Mouse (Mus musculus): ENCODE data around the gene Mfsd12. TPM values are rescaled to one million over a fixed set of nuclear protein-coding genes. Genes with fewer than 3 reads are reported as not detected.

The Mfsd12 gene
- polyA plus RNA-seq, 1 experiment: 23.4 TPM

GRCm38 (mm10) chr10:81355533-81355932 lies 1.8 kb upstream of the Mfsd12 start:
- peak; percentile 34 for DNase-seq
- no peaks in the 10 kb centered on the region for H3K36me3 ChIP-seq (ENCODE audit: control insufficient read depth, insufficient read depth, low read length)
- 73% methylated on average over 4 of the region's 4 CpGs for WGBS
- no peak for TF ChIP-seq CTCF (conservative IDR thresholded peaks at IDR 0.05; ENCODE audit: insufficient read depth, insufficient read length, low read depth, low read length)
- TF ChIP-seq POLR2A (IDR thresholded peaks at IDR 0.05; ENCODE audit: low read depth, low read length): no peak
- H3K27me3 ChIP-seq (replicated peaks; ENCODE audit: control insufficient read depth, insufficient read depth, low read length): no peaks in the 10 kb centered on the region
- H3K27ac ChIP-seq (ENCODE audit: insufficient read depth, low read depth, low read length): no peak overlapping the region
- no peak overlapping the region for H3K4me3 ChIP-seq (ENCODE audit: insufficient read depth, low read depth, low read length)
- H3K4me1 ChIP-seq (ENCODE audit: control insufficient read depth, insufficient read depth, low read length): peaks cover 21% of the 10 kb centered on the region

GRCm38 (mm10) chr10:81356352-81356990 lies 820 bp upstream of the Mfsd12 start:
- Histone ChIP-seq H3K4me1 (ENCODE audit: control insufficient read depth, insufficient read depth, low read length) (peaks cover 21% of the 10 kb centered on the region), H3K36me3 (ENCODE audit: control insufficient read depth, insufficient read depth, low read length) (no peaks in the 10 kb centered on the region), H3K4me3 (ENCODE audit: insufficient read depth, low read depth, low read length) (no peak overlapping the region), H3K27ac (ENCODE audit: insufficient read depth, low read depth, low read length) (no peak overlapping the region), H3K27me3 (replicated peaks; ENCODE audit: control insufficient read depth, insufficient read depth, low read length) (no peaks in the 10 kb centered on the region)
- peak; percentile 57 for DNase-seq
- no peak for TF ChIP-seq POLR2A (IDR thresholded peaks at IDR 0.05; ENCODE audit: low read depth, low read length)
- 44% methylated on average over 12 of the region's 12 CpGs for WGBS

GRCm38 (mm10) chr10:81358209-81358608 lies 918 bp downstream of the Mfsd12 start:
- 42% methylated on average over 4 of the region's 4 CpGs for WGBS
- Histone ChIP-seq H3K27ac (ENCODE audit: insufficient read depth, low read depth, low read length) (no peak overlapping the region), H3K27me3 (replicated peaks; ENCODE audit: control insufficient read depth, insufficient read depth, low read length) (no peaks in the 10 kb centered on the region), H3K4me3 (ENCODE audit: insufficient read depth, low read depth, low read length) (peak overlapping the region; percentile 74), H3K36me3 (ENCODE audit: control insufficient read depth, insufficient read depth, low read length) (no peaks in the 10 kb centered on the region), H3K4me1 (ENCODE audit: control insufficient read depth, insufficient read depth, low read length) (peaks cover 21% of the 10 kb centered on the region)
- no peak for DNase-seq
- TF ChIP-seq POLR2A (IDR thresholded peaks at IDR 0.05; ENCODE audit: low read depth, low read length) (no peak), CTCF (conservative IDR thresholded peaks at IDR 0.05; ENCODE audit: insufficient read depth, insufficient read length, low read depth, low read length) (no peak)

GRCm38 (mm10) chr10:81358841-81359240 lies 1.6 kb downstream of the Mfsd12 start:
- no peak for TF ChIP-seq POLR2A (IDR thresholded peaks at IDR 0.05; ENCODE audit: low read depth, low read length)
- no peak for TF ChIP-seq CTCF (conservative IDR thresholded peaks at IDR 0.05; ENCODE audit: insufficient read depth, insufficient read length, low read depth, low read length)
- peak; percentile 76 for DNase-seq
- H3K4me1 ChIP-seq (ENCODE audit: control insufficient read depth, insufficient read depth, low read length): peaks cover 21% of the 10 kb centered on the region
- H3K4me3 ChIP-seq (ENCODE audit: insufficient read depth, low read depth, low read length): no peak overlapping the region
- H3K27ac ChIP-seq (ENCODE audit: insufficient read depth, low read depth, low read length): no peak overlapping the region
- H3K36me3 ChIP-seq (ENCODE audit: control insufficient read depth, insufficient read depth, low read length): no peaks in the 10 kb centered on the region
- WGBS: 38% methylated on average over 1 of the region's 1 CpGs
- no peaks in the 10 kb centered on the region for H3K27me3 ChIP-seq (replicated peaks; ENCODE audit: control insufficient read depth, insufficient read depth, low read length)

GRCm38 (mm10) chr10:81360721-81361120 lies 3.4 kb downstream of the Mfsd12 start:
- no peak for TF ChIP-seq CTCF (conservative IDR thresholded peaks at IDR 0.05; ENCODE audit: insufficient read depth, insufficient read length, low read depth, low read length)
- TF ChIP-seq POLR2A (IDR thresholded peaks at IDR 0.05; ENCODE audit: low read depth, low read length): no peak
- 75% methylated on average over 8 of the region's 8 CpGs for WGBS
- no peak overlapping the region for H3K4me3 ChIP-seq (ENCODE audit: insufficient read depth, low read depth, low read length)
- H3K36me3 ChIP-seq (ENCODE audit: control insufficient read depth, insufficient read depth, low read length): no peaks in the 10 kb centered on the region
- peaks cover 21% of the 10 kb centered on the region for H3K4me1 ChIP-seq (ENCODE audit: control insufficient read depth, insufficient read depth, low read length)
- H3K27ac ChIP-seq (ENCODE audit: insufficient read depth, low read depth, low read length): no peak overlapping the region
- no peak for DNase-seq
- no peaks in the 10 kb centered on the region for H3K27me3 ChIP-seq (replicated peaks; ENCODE audit: control insufficient read depth, insufficient read depth, low read length)

GRCm38 (mm10) chr10:81362336-81362949 lies 5.2 kb downstream of the Mfsd12 start:
- Histone ChIP-seq H3K4me3 (ENCODE audit: insufficient read depth, low read depth, low read length) (no peak overlapping the region), H3K27me3 (replicated peaks; ENCODE audit: control insufficient read depth, insufficient read depth, low read length) (no peaks in the 10 kb centered on the region), H3K27ac (ENCODE audit: insufficient read depth, low read depth, low read length) (no peak overlapping the region), H3K4me1 (ENCODE audit: control insufficient read depth, insufficient read depth, low read length) (peaks cover 12% of the 10 kb centered on the region), H3K36me3 (ENCODE audit: control insufficient read depth, insufficient read depth, low read length) (no peaks in the 10 kb centered on the region)
- TF ChIP-seq CTCF (conservative IDR thresholded peaks at IDR 0.05; ENCODE audit: insufficient read depth, insufficient read length, low read depth, low read length): no peak
- TF ChIP-seq POLR2A (IDR thresholded peaks at IDR 0.05; ENCODE audit: low read depth, low read length): no peak
- no peak for DNase-seq
- WGBS: 84% methylated on average over 12 of the region's 12 CpGs

- Histone ChIP-seq H3K27ac (ENCODE audit: insufficient read depth, low read depth, low read length) (no peak overlapping the region), H3K27me3 (replicated peaks; ENCODE audit: control insufficient read depth, insufficient read depth, low read length) (no peaks in the 10 kb centered on the region), H3K4me1 (ENCODE audit: control insufficient read depth, insufficient read depth, low read length) (peaks cover 7% of the 10 kb centered on the region), H3K4me3 (ENCODE audit: insufficient read depth, low read depth, low read length) (peak overlapping the region; percentile 14; the same call in 1 of the 2 replicates), H3K36me3 (ENCODE audit: control insufficient read depth, insufficient read depth, low read length) (no peaks in the 10 kb centered on the region)
- TF ChIP-seq POLR2A (IDR thresholded peaks at IDR 0.05; ENCODE audit: low read depth, low read length): no peak
- TF ChIP-seq CTCF (conservative IDR thresholded peaks at IDR 0.05; ENCODE audit: insufficient read depth, insufficient read length, low read depth, low read length): no peak
- peak; percentile 67 for DNase-seq
- 26% methylated on average over 54 of the region's 54 CpGs for WGBS
These were observed 6.4 kb downstream of the Mfsd12 start for GRCm38 (mm10) chr10:81363436-81364346.

All from kidney, adult 2 months (tissue).